Comparison of ENCODE assay signal across 8 mouse cellular contexts in genomic region chr9:67693716-67694115, GRCm38 (mm10).
DNase-seq lines count a peak whose midpoint lies in the region; ATAC-seq lines count a peak whose summit lies in the region.

No protein-coding gene starts in this region.

- no peak overlapping the region for H3K9ac ChIP-seq in lung, embryonic 16.5 days (ENCODE audit: low read length)

- no peak for ATAC-seq in lung, embryonic 16.5 days (ENCODE audit: low read depth)

- 0 out of 2 replicates have a peak, but pooled peaks cover 3% of the 10 kb centered on the region for H3K9me3 ChIP-seq in lung, embryonic 16.5 days (ENCODE audit: control insufficient read depth, low read length)

- H3K27me3 ChIP-seq in lung, embryonic 16.5 days (ENCODE audit: control insufficient read depth, insufficient read depth, low read depth, low read length): no peaks in the 10 kb centered on the region

- H3K4me3 ChIP-seq in lung, embryonic 16.5 days (ENCODE audit: low read length): no peak overlapping the region

- H3K4me2 ChIP-seq in lung, embryonic 16.5 days (ENCODE audit: low read depth, low read length): peak overlapping the region; percentile 15; the same call in 1 of the 2 replicates

- no peaks in the 10 kb centered on the region for H3K36me3 ChIP-seq in lung, embryonic 16.5 days (ENCODE audit: control insufficient read depth, insufficient read depth, low read length)

- DNase-seq in gastrocnemius, adult 18-20 months (ENCODE audit: low spot score): peak; percentile 14
- DNase-seq in gastrocnemius, postnatal 36 days: no peak
- DNase-seq in lung, postnatal 25 days (ENCODE audit: low spot score): no peak
- peak; percentile 22 for DNase-seq in gastrocnemius, postnatal 14 days
- peak; percentile 34 for DNase-seq in retina, postnatal 1 day
- DNase-seq in cerebellum, postnatal 4 days (ENCODE audit: low spot score in 2 of 2): no peak
- no peak for DNase-seq in cerebellum, adult 11 months

- intact Hi-C loops in gastrocnemius, postnatal 36 days (cut with DNase I): loop anchor here (10.0 kb wide), 1 partner anchor 281 kb away; no protein-coding TSS in a partner anchor
- intact Hi-C loops in gastrocnemius, postnatal 14 days (cut with DNase I; ENCODE audit: low total_unique reads): no loop called here

- 21% methylated on average over 7 of the region's 7 CpGs for WGBS in lung, embryonic 16.5 days

- no peaks in the 10 kb centered on the region for H3K4me1 ChIP-seq in lung, embryonic 16.5 days (replicated peaks; ENCODE audit: control insufficient read depth, insufficient read depth, low read length)

- H3K27ac ChIP-seq in lung, embryonic 16.5 days (ENCODE audit: low read length): no peak overlapping the region

Comparison
In these comparisons a context has a peak if more than half of its experiments do, and no peak if none do; other contexts are left out.
1. DNase-seq: peak in gastrocnemius, adult 18-20 months (single experiment), gastrocnemius, postnatal 14 days (single experiment) and retina, postnatal 1 day (single experiment); none in gastrocnemius, postnatal 36 days (0 of 2), lung, postnatal 25 days (single experiment), cerebellum, postnatal 4 days (0 of 2) and cerebellum, adult 11 months (single experiment).